ENCODE assay signal across 8 mouse cellular contexts in the genomic region with DNA sequence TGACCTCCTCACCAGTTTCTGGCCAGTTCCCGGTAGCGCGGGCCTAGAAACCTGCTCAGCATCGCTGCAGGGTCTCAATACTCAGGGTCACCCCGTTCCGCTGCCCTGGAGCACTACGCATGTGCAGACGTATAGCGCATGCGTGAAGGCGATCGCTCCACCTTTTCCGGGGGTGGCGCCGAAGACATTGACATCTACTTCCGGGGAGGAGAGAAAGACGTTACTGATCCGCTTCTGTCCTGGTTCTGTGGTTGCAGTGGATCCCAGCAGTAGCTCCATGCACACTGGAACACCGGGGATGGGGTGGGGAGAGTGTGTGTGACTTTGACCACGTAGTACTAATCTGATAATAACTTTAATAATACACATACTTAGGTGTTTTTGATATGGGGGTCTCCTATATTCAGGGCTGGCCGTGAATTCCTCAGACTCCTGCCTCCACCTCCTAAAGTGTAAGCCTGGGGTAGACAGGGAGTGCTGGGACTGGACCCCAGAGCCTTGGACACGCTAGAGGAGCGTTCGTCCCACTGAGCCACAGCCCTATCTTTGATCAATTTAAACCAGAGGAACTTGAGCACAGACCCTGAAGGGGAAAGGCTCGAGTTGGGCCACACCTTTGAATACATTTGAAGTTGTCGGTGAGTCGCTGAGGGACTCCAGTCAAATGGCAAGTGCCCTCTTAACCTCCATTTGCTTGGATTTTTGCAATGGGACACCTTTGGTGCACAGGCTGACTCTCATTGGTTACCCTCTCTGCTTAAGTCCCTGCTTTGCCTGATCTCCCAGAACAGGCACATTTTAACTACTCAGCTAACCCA. TPM values are rescaled to one million over a fixed set of nuclear protein-coding genes. Genes with fewer than 3 reads are reported as not detected.
DNase-seq lines count a peak whose midpoint lies in the region; ATAC-seq lines count a peak whose summit lies in the region.

Gene Uqcr11 (minus strand): TSS at position 147 of the 818 bp plus-strand sequence.

- H3K9ac ChIP-seq in hindbrain, embryonic 13.5 days, result peak within 1 kb of the TSS; percentile 94

- H3K4me1 ChIP-seq in hindbrain, embryonic 13.5 days (replicated peaks), result peaks cover 31% of the 10 kb centered on the region

- H3K27ac ChIP-seq in hindbrain, embryonic 13.5 days, result peak within 1 kb of the TSS; percentile 89

- no peaks in the 10 kb centered on the region for H3K27me3 ChIP-seq in hindbrain, embryonic 13.5 days

- peaks cover 57% of the 10 kb centered on the region for H3K36me3 ChIP-seq in hindbrain, embryonic 13.5 days

- peak within 1 kb of the TSS; percentile 92 for H3K4me3 ChIP-seq in hindbrain, embryonic 13.5 days

- H3K4me2 ChIP-seq in hindbrain, embryonic 13.5 days, result peak within 1 kb of the TSS; percentile 98

- DNase-seq in NIH3T3 (ENCODE audit: low read depth), result peak; percentile 97
- peak; percentile 94 to 96 for DNase-seq in cerebellum, postnatal 10 days
- DNase-seq in frontal cortex, postnatal 14 days (ENCODE audit: low spot score in 2 of 2), result peak; percentile 88 to 89
- peak; percentile 79 to 83 for DNase-seq in layer of hippocampus, postnatal 25 days (ENCODE audit: extremely low spot score in 1 of 2, low spot score in 1 of 2)
- peak; percentile 94 for DNase-seq in lung, postnatal 25 days (ENCODE audit: low spot score)
- peak; percentile 96 for DNase-seq in retina, embryonic 14.5 days (ENCODE audit: low spot score)
- DNase-seq in thymus, postnatal 4 days, result peak; percentile 91

- no peaks in the 10 kb centered on the region for H3K9me3 ChIP-seq in hindbrain, embryonic 13.5 days

- ATAC-seq in hindbrain, embryonic 13.5 days (ENCODE audit: low FRiP score), result peak; percentile 78

- 2% methylated on average over 27 of the region's 27 CpGs for WGBS in hindbrain, embryonic 13.5 days

RNA-seq across cellular contexts. Expression of gene Uqcr11, which starts in this region (rescaled TPM):
- 575 and 577 TPM in 2 replicates for polyA plus RNA-seq in hindbrain, embryonic 13.5 days (2015; fragmentation: Nextera tagmentation; extraction: Ambion mirVana)
- total RNA-seq in layer of hippocampus, postnatal 25 days (2021), result 100 to 1,000 TPM; 520 to 551 TPM

Comparison
In these comparisons a context has a peak if more than half of its experiments do, and no peak if none do; other contexts are left out.
1. Peak in every context shown above with its lines: DNase-seq, ATAC-seq, H3K4me3 ChIP-seq and H3K27ac ChIP-seq.